Mouse (Mus musculus) cerebellum, postnatal 4 days (tissue): Measurements from ENCODE around the gene Cacnb3.
A peak's percentile ranks its signal among the peaks of the same experiment; 100 is the strongest.

ENCODE experiments used
- DNase-seq, 2 experiments: peaks; one replicate each; pipeline ENCODE4 v3.0.0; 2022; ENCODE audit warnings: low spot score in 2 of 2, mixed read lengths in 1 of 2

Cacnb3 gene

DNA sequence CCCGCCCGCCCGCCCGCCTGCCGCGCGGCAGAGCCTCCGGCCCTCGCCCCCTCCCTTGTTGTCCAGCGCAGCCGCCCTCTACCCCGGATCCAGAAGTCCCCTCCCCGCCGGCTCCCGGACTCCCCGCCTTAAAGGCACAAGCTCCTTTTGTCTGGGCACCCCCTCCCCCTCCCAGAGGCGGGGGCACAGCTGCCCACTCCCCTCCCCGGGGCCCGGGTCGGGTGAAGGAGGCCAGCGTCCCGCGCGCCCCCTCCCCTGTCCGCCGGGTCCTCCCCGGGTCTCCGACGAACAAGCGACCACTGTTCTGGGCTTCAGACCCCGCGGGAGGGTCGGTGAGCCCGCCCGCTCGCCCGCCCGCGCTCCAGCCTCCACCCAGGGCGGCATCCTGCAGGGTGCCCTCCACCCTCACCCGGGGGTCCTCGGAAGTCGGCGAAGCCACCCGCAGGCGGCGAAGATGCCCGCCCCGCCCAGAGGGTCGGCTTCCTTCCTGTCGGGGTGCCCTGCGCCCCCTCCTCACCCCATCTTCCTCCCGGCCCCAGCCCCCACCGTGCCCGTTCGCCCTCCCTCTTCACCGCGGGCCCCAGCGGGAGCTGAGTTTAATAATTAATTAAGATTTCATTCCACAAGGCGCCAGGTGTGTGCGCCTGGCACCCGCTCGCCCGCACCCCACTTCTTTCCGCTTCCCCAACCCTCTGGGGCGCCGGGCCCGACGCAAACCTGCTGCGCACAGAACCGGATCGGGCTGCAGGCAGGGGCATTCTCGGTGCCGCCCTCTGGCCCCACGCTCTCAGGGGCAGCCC lies 21.1 kb upstream of the Cacnb3 start, which contains the start of gene Adcy6:
Gene Adcy6 (minus strand): TSS at position 746 of the 800 bp plus-strand sequence.
- DNase-seq, result peak; percentile 63 to 77

DNA sequence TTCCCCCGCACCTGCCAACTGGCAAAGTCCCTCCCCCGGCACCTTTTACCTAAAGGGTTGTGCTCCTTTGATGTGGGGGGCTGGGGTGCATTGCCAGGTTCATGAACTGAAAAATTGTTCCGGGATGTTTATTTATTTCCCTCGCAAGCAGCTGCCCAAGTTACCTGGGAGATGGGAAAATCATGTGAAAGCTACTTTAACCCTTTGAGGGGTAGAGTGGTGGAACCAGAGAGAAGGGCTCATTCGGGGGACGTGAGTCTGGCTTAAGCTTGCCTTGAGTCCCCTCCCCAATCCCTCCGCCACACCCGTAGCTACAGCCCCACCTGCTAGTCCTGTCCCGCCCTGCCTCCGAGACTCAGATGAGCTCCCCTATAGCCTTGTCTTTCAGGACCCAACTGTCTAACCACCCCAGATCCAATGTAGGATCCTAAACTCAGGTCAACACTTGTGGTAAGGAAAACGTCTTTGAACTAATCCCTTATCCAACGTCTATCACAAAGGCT lies 20.5 kb upstream of the Cacnb3 start:
- DNase-seq, result no peak

DNA sequence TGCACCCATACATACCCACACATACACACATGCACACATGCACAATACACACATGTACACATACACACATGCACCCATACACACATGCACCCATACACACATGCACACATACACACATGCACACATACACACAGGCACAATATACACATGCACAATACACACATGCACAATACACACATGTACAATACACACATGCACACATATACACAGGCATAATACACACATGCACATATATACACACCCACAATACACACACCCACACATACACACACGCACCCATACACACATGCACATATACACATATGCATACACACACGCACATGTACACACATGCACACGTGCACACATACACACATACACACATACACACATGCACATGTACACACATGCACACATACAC lies 18.4 kb upstream of the Cacnb3 start:
- DNase-seq, result no peak

DNA sequence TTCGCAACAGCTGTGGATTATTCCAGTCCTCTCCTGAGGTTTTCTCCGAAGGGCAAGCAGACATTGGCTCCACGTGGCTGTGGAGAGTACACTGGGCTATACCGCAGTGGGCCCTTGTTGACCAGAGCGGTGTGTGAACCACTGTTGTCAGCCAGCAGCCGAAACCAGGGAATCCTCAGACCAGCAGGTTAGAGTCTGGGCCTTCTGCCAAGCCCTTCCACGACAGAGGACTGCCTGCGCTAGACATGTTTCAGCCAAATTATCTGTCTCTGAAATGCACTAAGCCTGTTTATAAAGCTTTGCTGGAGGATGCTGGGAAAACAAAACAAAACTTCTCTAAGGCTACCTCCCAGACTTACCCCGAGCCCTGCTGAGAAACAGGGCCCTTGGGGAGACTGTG lies 16.1 kb upstream of the Cacnb3 start:
- DNase-seq, result peak in 1 of 2 experiments; percentile 50

DNA sequence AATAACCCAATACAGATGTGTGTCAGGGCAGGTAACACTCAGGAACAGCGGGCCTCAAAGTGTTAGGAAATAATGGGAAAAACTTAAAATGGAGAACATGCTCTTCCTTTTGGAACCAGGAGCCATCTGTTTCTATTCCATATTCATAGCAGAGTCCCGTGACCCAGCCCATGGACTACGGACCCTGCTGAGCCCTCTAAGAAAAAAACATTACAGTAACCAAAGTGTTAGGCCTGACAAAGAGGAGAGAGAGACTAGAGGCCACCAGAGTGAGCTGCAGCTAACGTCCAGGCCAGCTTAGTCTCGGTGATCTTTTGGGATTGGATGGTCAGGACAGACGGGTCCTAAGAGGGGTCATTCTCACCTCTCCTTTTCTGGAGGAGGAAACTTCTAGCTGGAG lies 15.7 kb upstream of the Cacnb3 start:
- DNase-seq, result no peak

DNA sequence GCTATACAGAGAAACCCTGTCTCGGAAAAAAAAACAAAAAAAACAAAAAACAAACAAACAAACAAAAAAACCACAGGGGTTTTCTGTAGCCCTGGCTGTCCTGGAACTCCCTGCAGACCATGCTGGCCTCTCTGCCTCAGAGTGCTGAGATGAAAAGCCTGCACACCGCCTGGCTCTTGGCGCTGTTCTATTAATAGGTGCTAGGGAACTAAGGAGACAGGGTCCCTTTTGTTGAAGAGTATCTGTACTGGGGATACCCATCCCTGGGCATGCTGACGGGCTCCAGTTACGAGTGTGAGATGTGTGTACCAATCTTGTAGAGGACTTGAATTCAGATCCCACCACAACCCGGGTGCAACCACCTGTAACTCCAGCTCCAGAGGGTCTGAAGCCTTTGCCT lies 14.9 kb upstream of the Cacnb3 start:
- no peak for DNase-seq

DNA sequence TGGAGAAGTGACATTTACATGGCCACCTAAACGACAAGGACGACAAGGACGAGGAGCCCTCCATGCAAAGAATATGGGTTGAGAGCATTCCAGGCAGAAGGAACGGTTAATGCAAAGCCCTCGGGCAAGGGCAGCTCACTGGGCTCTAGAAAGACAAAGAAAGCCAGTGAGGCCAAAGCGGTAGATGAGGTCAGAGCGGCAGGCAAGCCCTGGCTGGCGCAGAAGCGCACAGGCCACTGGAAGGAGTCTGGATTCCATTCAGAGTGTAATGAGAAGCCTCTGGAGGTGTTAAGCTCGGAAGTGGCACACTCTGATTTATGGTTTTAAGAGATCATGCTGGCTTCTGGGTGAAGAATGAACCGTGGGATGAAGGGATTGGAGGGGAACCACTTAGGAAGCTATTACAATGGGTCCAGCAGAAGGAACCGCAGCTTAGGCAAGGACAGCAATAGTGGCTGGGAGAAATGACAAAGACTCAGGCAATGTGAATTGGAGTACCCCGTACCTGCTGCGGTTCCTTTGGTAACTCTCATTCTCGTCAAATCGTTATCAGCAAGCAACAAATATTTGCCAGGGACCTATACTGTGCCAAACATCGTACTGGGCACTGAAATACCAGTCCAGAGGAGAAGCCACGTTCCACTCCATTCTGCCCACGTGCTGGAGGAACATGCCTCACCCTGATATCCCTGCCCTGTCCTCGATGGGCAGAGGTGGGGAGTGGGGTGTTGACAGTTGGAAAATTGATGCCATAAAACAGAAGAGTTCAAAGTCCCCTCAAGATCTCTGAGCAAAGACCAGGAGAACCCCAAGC lies 14.1 kb upstream of the Cacnb3 start:
- DNase-seq, result no peak

DNA sequence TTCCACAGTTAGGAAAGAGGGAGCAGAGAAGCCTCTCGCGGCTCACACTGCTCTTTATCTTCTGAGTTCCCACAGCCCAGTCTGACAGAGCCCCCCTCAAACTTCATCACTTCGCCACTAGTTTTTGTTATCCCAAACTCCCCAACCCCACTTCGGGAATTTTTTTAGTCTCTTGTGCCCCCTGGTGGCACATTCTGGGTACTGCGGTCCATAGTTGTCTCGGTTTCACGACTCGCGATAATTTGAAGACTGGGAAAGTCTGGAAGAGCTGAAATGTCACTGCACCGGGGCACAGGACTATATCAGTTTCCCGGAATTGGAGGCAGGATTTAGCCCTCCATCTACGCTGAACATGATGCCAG lies 13.5 kb upstream of the Cacnb3 start:
- DNase-seq, result peak; percentile 79 to 85

DNA sequence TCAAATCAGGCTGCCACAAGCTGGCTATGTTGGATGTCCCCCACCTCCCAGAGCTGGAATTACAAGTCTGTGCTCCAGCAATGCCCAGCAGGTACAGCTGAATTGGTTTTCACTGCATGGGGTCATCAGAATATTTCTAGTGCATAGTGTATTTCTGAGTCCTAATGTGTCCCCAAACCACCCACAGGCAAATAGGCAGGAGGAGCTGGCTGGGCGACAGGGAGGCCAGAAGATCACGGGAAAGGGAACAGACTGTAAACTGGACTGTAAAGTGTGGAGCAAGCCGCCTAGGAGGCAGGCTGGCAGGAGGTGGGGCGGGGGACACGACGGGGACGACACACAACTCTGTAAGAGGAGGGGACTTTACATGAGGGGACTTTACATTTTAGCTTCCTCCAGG lies 8.4 kb upstream of the Cacnb3 start:
- no peak for DNase-seq

DNA sequence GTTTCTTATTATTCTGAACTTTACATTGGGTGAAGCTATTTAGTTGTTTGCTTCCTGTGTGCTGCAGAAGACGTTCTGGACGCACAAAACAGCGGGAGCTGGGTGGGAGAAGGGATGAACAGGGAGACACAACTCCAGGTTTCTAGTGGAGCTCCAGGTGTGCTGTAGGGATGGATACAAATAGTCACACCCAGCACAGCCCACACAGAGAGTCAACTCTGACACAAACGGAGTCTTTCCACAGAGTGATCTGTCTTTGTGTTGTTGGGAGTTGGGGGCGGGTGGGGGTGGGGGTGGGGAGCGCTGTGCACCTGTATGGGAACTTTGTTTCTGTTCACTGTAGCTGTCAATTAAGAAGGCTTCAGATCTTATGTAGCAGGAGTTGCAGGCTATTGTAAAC lies 7.9 kb upstream of the Cacnb3 start:
- no peak for DNase-seq

DNA sequence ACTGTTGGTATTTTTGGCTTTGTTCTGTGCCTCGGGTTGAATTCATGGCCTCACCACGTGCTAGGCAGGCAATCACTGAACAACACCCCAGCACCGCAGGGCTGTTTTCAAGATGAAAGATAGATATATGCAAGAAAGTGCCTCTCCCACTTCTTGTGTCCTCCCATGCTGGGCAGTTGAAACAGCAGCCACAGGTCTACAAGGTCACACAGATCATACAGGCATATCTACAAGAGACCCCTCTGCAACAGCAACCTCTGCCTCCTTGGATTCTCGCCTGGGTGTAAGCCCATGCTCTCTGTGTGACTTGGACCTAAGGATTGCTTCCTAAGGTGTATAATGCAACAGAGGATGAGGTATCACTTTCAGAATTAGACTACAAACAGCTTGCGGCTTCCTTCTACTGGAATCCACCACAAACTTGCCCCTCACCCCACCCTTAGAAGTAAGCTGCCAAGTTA lies 7.2 kb upstream of the Cacnb3 start:
- no peak for DNase-seq

DNA sequence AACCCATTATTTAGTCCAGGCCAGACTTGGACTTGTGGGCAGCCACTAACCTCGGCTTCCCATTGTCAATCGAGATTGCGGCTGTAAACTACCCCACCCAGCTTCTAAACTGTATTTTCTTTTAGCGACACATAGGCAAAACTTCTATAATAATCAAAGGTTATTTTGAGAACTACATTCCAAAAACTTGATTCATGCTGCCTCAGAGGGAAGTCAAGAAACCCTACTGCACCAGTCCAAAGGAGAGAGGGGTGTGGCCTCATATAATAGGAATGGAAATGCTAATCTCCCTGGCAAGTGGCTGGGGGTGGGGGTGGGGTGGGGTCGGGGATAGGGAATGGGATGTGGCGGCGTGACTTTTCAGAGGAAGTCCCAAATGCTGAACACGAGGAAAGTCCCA lies 4.6 kb upstream of the Cacnb3 start:
- DNase-seq, result no peak

DNA sequence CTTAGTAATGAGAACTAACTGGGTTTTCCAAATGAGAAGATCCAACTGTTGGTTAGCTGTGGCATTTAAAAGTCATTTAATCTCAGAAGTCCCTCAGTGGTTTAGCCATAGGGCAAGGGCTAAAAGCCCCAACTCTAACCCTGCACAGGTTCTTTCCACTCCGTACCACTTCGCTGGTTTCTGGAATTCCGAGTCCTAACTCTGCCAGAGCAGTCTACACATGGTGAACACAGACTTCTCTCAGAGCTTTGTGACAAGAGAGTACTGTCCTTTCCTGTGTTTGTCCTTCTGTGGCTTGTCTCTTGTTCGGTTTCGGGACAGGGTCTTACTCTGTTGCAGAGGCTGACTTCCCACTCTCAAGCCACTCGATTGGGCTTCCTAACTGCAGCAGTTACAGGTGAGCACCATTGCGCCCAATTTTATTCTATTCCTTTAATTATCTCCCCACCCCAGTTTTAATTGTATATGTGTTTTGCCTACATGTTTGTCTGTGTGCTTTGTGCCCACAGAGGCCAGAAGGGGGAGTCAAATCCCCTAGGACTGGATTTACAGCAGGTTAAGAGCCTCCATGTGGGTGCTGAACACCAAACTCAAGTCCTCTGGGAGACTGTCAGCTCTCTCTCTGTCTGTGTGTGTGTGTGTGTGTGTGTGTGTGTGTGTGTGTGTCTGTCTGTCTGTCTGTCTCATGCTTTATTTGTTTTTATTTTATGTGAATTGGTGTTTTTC lies 4.0 kb upstream of the Cacnb3 start:
- no peak for DNase-seq

DNA sequence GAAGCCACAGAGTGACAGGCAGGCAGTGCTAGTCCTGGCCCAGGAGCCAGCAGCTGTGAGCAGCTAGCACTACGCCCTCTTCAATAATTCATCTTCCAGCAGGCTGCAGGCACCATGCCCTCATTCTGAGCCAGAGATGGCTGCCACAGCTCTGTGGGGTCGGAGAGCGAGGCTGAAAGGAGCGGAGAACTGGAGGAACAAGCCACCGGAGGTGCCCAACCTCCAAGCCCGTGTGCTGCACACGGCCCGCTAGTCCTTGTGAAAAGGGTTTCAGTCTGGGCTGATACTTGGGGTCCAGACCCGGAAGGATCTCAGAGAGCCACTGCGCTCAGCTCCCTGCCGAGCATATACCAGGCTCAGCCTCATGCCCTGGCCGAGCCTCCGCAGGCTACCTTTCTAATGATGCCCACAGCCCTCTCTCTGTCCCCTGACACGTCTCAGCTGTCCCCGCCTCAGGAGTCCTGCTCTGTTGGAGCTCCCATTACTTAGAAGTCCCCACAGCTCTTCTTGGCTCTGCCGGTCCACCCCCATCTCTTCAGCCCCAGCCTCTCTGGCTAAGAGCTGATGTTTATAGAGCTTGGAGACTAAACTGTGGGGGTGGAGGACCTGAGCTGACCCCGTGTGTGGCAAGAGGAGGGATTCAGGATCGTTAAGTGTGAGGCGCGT lies 1.9 kb upstream of the Cacnb3 start:
- no peak for DNase-seq

DNA sequence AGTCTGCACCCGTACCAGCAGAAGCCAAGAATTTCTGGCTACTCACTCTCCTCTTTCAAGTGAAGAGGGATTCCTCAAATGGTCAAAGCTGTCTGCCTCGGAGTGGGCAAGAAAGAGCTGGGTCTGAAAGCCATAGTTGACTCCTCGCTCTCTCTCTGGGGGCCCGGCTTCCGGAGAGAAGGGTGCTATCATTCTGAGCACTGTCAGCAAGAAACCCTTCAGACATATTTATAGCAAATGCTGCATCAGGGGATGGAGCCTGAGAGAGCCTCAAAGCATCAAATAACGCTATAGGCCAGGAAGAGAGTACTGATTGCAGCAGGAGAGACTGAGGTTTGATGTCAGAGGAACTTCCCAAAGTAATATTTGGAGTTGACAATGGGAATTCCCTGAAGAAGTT lies 1.2 kb upstream of the Cacnb3 start:
- no peak for DNase-seq

DNA sequence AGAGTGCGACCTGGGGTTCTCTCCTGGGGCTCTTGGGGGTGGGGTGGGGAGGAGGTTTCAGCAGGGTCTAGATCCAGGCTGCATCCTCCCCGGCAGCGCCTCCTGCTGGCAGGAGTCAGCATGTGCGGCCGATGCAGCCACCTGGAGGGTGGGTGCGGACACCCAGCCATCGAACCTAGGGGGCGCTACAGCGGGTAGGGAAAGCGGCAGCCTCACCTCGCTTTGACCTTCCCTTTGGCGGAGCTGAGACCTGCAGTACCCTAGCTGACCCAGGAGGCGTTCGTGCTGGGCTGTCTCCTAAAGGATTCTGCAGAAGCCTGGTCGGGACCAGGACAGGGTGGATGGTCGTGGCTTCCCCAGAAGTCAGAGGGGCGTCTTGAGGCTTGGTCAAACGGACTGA lies 853 bp downstream of the Cacnb3 start:
- DNase-seq, result peak; percentile 73 to 87

DNA sequence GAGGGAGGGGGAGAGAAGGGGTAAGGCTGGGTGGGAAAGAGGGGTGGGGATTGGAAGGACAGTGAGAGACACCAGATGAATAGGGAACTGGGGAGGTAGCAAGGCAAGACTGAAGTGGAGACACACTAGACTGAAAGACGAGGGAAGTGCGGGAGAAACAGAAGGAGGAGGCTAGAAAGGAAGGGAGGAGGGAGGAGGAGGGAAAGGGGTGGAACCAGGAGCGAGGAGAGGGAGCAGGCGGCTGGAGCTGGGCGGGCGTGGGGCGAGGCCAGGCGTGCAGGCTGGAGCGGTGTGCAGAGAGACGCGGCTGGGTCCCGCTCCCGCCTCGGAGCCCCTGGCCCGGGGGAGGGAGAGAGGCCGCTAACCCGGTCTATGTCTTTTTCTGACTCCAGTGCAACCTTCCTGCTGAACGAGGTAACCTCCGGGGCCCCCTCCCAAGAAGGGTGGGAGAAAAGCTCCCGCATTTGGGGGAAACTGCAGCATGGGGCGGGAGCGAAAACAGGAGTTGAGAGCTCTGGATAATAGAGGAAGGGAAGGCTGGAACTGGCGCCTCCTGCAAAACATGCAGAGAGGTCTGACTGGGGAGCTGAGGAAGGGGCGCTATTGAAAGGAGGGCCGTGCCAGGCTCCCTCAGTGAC lies 1.6 kb downstream of the Cacnb3 start:
- no peak for DNase-seq

DNA sequence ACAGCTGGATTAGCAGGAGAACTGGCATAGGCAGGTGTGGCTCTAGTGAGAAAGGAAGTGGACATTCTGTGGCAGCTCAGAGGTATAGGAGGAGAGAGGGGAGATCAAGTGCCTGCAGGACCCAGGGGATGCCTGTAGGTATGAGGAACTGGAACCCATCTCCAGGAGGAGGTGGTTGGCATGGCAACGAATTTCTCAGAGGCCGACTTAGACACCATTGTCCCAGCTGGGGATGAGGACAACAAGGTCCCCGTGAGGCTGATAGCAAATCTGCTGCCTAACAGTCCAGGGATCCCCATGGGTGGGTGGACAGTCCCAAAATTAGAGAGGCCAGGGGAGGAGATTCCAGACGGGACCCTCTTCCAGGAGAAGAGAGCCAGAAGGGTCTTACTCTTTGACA lies 2.3 kb downstream of the Cacnb3 start:
- DNase-seq, result no peak

DNA sequence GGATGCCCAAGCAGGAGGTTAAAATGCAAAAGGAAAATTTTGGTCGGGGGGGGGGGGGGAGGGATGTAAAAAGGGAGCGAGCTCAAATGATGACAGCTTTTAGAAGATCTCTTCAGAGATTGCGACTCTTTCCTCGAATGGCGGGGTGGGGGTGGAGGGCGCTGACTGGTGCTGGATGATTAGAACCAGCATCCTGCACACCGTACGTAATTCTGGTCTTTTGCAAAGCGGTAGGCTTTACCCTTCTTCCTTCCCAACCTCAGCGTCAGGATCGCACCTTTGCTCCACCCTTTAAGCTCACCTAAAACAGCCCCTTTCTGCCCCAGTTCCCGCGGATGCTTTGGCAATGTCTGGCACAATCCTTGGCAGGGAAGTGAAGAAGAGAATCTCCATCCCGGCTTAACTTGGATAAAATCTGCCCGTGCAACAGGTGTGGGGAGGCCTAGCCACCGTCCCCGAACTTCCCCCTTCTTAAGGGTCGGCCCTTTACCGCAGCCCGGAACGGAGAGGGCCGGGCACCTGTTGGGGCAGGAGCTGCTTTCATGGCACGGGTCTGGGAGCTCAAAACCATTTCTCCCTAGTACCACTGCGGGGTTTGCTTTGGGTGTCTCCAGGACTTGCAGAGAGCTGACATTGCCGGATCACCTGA lies 3.3 kb downstream of the Cacnb3 start:
- no peak for DNase-seq

DNA sequence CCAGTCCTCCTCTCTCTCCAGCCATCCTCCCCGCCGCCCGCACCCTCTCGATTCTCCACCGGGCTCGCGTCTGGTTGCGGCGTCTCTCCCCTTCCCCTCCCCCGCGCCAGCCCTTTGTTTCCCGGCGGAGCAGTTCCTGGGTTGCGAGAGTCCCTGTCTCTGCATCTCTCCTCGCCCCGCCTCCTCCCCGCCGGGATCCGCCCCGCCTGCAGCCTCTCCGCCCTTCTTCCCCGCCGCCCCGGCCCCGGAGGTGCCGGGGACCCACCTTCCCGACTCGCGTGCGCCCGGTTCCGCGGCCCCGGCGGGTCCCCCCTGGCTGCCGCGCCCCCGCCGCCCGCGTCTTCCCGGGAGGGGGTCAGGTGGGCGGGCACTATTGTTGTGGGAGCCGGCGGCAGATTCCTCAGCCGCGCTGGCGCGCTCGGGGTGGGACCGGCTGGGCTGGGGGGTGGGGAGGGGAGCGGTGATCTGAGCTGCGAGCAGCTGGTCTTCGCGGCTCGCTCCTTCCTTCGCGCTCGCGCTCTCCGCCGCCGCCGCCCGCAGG lies 4.0 kb downstream of the Cacnb3 start:
- peak; percentile 61 to 76 for DNase-seq
